ENCODE assay signal across 32 mouse cellular contexts in the genomic region with DNA sequence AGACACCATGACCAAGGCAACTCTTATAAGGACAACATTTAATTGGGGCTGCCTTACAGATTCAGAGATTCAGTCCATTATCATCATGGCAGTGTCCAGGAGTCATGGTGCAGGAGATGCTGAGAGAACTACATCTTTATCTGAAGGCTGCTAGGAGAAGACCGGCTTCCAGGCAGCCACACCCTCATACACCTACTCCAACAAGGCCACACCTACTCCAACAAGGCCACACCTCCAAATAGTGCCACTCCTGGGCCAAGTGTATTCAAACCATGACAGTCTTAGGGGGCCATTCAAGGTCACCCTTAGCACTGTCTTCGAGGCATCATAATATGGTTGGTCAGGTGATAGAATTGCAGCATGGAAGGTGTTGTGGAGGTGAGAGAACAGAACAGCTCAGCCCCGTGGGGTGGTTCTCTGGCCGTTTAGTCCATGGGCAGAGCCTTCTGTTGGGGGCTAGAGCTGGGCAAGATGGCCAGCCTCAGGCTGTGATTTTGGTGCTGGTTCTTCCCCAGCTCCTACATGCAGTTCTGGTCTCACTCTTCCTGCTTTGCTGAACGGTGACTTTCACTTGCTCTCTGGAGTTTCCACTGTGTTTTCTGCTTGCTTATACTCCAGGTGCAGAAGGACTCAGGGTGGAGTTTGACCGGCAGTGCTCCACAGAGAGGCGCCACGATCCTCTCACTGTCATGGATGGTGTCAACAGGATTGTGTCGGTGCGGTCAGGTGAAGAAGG. TPM values are rescaled to one million over a fixed set of nuclear protein-coding genes. Genes with fewer than 3 reads are reported as not detected.
DNase-seq lines count a peak whose midpoint lies in the region; ATAC-seq and TF ChIP-seq lines count a peak whose summit lies in the region.
"Had no signal": no experiment of that assay in that cellular context is flagged by ENCODE, and none has a peak within 500 bp of the region (broad histone marks: within the 10 kb centered on the region; RNA-seq: fewer than 3 reads in every experiment).

No protein-coding gene starts in this region.

- 93% methylated on average over 10 of the region's 10 CpGs for WGBS in limb, embryonic 13.5 days
- WGBS in limb, embryonic 10.5 days, result 97% methylated on average over 10 of the region's 10 CpGs
- WGBS in liver, embryonic 14.5 days (ENCODE audit: insufficient replicate concordance), result 83% methylated on average over 10 of the region's 10 CpGs
- WGBS in liver, embryonic 11.5 days, result 91% methylated on average over 10 of the region's 10 CpGs

- in situ Hi-C loops in CH12.LX (cut with MboI; ENCODE audit: low pct_ligation_motif_present, low pct_unique_long_range_greater_than_20kb, low sequenced_read_pairs), result no loop called here

- H3K4me1 ChIP-seq in limb, embryonic 13.5 days, result no peaks in the 10 kb centered on the region
- H3K4me1 ChIP-seq in limb, embryonic 10.5 days, result no peaks in the 10 kb centered on the region
- no peaks in the 10 kb centered on the region for H3K4me1 ChIP-seq in liver, embryonic 14.5 days (replicated peaks; ENCODE audit: control insufficient read depth in 2 of 2, insufficient read depth in 2 of 2, low read length in 1 of 2)
- H3K4me1 ChIP-seq in liver, embryonic 11.5 days (replicated peaks; ENCODE audit: control insufficient read depth, insufficient read depth, low read length), result no peaks in the 10 kb centered on the region
- peaks cover 18 to 56% of the 10 kb centered on the region in 2 experiments for H3K4me1 ChIP-seq in CH12.LX (ENCODE audit: control insufficient read depth in 1 of 2, insufficient read depth in 2 of 2)
- H3K4me1 ChIP-seq: embryonic facial prominence, embryonic 12.5 days; embryonic facial prominence, embryonic 15.5 days; forebrain, embryonic 12.5 days; heart, embryonic 12.5 days; heart, embryonic 15.5 days; hindbrain, embryonic 13.5 days had no signal

- TF ChIP-seq POLR2A in CH12.LX (IDR thresholded peaks at IDR 0.05; ENCODE audit: low read depth, low read length), result no peak

- TF ChIP-seq EP300 in liver, embryonic 14.5 days (IDR thresholded peaks at IDR 0.05; ENCODE audit: low read depth), result no peak
- TF ChIP-seq EP300 in CH12.LX (IDR thresholded peaks at IDR 0.05; ENCODE audit: low read length), result peak; percentile 59

- H3K27ac ChIP-seq in limb, embryonic 13.5 days, result no peak overlapping the region
- H3K27ac ChIP-seq in limb, embryonic 10.5 days, result no peak overlapping the region
- H3K27ac ChIP-seq in liver, embryonic 14.5 days, result no peak overlapping the region
- no peak overlapping the region for H3K27ac ChIP-seq in liver, embryonic 11.5 days (ENCODE audit: low read depth, low read length)
- H3K27ac ChIP-seq in CH12.LX (ENCODE audit: insufficient read depth, low read depth), result no peak overlapping the region
- H3K27ac ChIP-seq: embryonic facial prominence, embryonic 12.5 days; embryonic facial prominence, embryonic 15.5 days; forebrain, embryonic 12.5 days; heart, embryonic 15.5 days; hindbrain, embryonic 10.5 days; hindbrain, embryonic 13.5 days had no signal

- no peak overlapping the region for H3K4me2 ChIP-seq in limb, embryonic 13.5 days (replicated peaks)
- H3K4me2 ChIP-seq in liver, embryonic 14.5 days (ENCODE audit: low read depth), result no peak overlapping the region
- H3K4me2 ChIP-seq in liver, embryonic 11.5 days, result no peak overlapping the region
- no peak overlapping the region for H3K4me2 ChIP-seq in CH12.LX (ENCODE audit: insufficient read depth, low read depth, poor library complexity, severe bottlenecking)
- H3K4me2 ChIP-seq: embryonic facial prominence, embryonic 12.5 days; embryonic facial prominence, embryonic 15.5 days; forebrain, embryonic 12.5 days; heart, embryonic 12.5 days; heart, embryonic 15.5 days; hindbrain, embryonic 13.5 days had no signal

- no peaks in the 10 kb centered on the region for H3K79me2 ChIP-seq in CH12.LX (replicated peaks; ENCODE audit: control insufficient read depth, extremely low read depth, insufficient read depth, poor library complexity, severe bottlenecking)

- H3K9me3 ChIP-seq in limb, embryonic 13.5 days, result no peaks in the 10 kb centered on the region
- H3K9me3 ChIP-seq in limb, embryonic 10.5 days (replicated peaks), result no peaks in the 10 kb centered on the region
- H3K9me3 ChIP-seq in liver, embryonic 14.5 days (ENCODE audit: control insufficient read depth, low read length), result no peaks in the 10 kb centered on the region
- no peaks in the 10 kb centered on the region for H3K9me3 ChIP-seq in liver, embryonic 11.5 days (ENCODE audit: control insufficient read depth, low read length)
- no peaks in the 10 kb centered on the region for H3K9me3 ChIP-seq in CH12.LX (replicated peaks; ENCODE audit: low read length)
- H3K9me3 ChIP-seq: embryonic facial prominence, embryonic 12.5 days; embryonic facial prominence, embryonic 15.5 days; forebrain, embryonic 12.5 days; heart, embryonic 12.5 days; heart, embryonic 15.5 days; hindbrain, embryonic 10.5 days; hindbrain, embryonic 13.5 days had no signal

- H3K9ac ChIP-seq in limb, embryonic 13.5 days, result no peak overlapping the region
- H3K9ac ChIP-seq in liver, embryonic 14.5 days (replicated peaks), result no peak overlapping the region
- H3K9ac ChIP-seq in liver, embryonic 11.5 days (ENCODE audit: low read depth, low read length), result no peak overlapping the region
- H3K9ac ChIP-seq in CH12.LX (ENCODE audit: insufficient read depth, low read depth), result no peak overlapping the region
- H3K9ac ChIP-seq: embryonic facial prominence, embryonic 12.5 days; embryonic facial prominence, embryonic 15.5 days; forebrain, embryonic 12.5 days; heart, embryonic 12.5 days; heart, embryonic 15.5 days; hindbrain, embryonic 13.5 days had no signal

- peaks cover 87% of the 10 kb centered on the region for H3K36me3 ChIP-seq in limb, embryonic 13.5 days
- peaks cover 84% of the 10 kb centered on the region for H3K36me3 ChIP-seq in limb, embryonic 10.5 days
- peaks cover 40% of the 10 kb centered on the region for H3K36me3 ChIP-seq in liver, embryonic 14.5 days (replicated peaks; ENCODE audit: control insufficient read depth, insufficient read depth, low read depth)
- H3K36me3 ChIP-seq in liver, embryonic 11.5 days (ENCODE audit: control insufficient read depth, insufficient read depth, low read length), result peaks cover 13% of the 10 kb centered on the region
- H3K36me3 ChIP-seq in CH12.LX (replicated peaks in 1 of 2; ENCODE audit: control insufficient read depth in 1 of 2, insufficient read depth in 1 of 2, low read length in 1 of 2), result peaks cover 35 to 64% of the 10 kb centered on the region in 2 experiments

- dilution Hi-C loops in CH12.LX (cut with MboI; ENCODE audit: extremely low pct_ligation_motif_present, extremely low pct_unique_long_range_greater_than_20kb, low sequenced_read_pairs), result no loop called here

- H3K4me3 ChIP-seq in limb, embryonic 13.5 days, result no peak overlapping the region
- no peak overlapping the region for H3K4me3 ChIP-seq in limb, embryonic 10.5 days
- no peak overlapping the region for H3K4me3 ChIP-seq in liver, embryonic 14.5 days (ENCODE audit: insufficient read depth in 1 of 2, low read depth in 2 of 2, low read length in 2 of 2)
- no peak overlapping the region for H3K4me3 ChIP-seq in liver, embryonic 11.5 days (ENCODE audit: low read depth, low read length)
- H3K4me3 ChIP-seq in CH12.LX (replicated peaks in 1 of 3; ENCODE audit: low read depth in 2 of 3, low read length in 2 of 3, poor library complexity in 1 of 3), result no peak overlapping the region
- H3K4me3 ChIP-seq: embryonic facial prominence, embryonic 12.5 days; embryonic facial prominence, embryonic 15.5 days; forebrain, embryonic 12.5 days; heart, embryonic 12.5 days; heart, embryonic 15.5 days; hindbrain, embryonic 10.5 days; hindbrain, embryonic 13.5 days had no signal

- no peak for TF ChIP-seq RAD21 in CH12.LX (IDR thresholded peaks at IDR 0.05; ENCODE audit: low read depth, low read length)

- 0 out of 2 replicates have a peak, but pooled peaks have one; percentile 32 for ATAC-seq in limb, embryonic 13.5 days (ENCODE audit: low FRiP score, low read depth)
- 0 out of 2 replicates have a peak, but pooled peaks have one; percentile 23 for ATAC-seq in liver, embryonic 14.5 days (ENCODE audit: insufficient read depth)
- no peak for ATAC-seq in liver, embryonic 11.5 days (replicated peaks; ENCODE audit: low FRiP score)
- ATAC-seq: CD4-positive, CD25-positive, alpha-beta regulatory T cell, adult 4 months; forebrain, embryonic 16.5 days; hindbrain, embryonic 16.5 days had no signal

- no peaks in the 10 kb centered on the region for H3K27me3 ChIP-seq in limb, embryonic 13.5 days
- H3K27me3 ChIP-seq in limb, embryonic 10.5 days (ENCODE audit: low read depth, poor library complexity, severe bottlenecking), result no peaks in the 10 kb centered on the region
- no peaks in the 10 kb centered on the region for H3K27me3 ChIP-seq in liver, embryonic 14.5 days (ENCODE audit: control insufficient read depth, insufficient read depth, low read length)
- no peaks in the 10 kb centered on the region for H3K27me3 ChIP-seq in liver, embryonic 11.5 days (replicated peaks; ENCODE audit: control insufficient read depth, insufficient read depth, low read length)
- no peaks in the 10 kb centered on the region for H3K27me3 ChIP-seq in CH12.LX (replicated peaks)
- H3K27me3 ChIP-seq: embryonic facial prominence, embryonic 12.5 days; embryonic facial prominence, embryonic 15.5 days; forebrain, embryonic 12.5 days; heart, embryonic 12.5 days; heart, embryonic 15.5 days; hindbrain, embryonic 13.5 days had no signal

- no peak for TF ChIP-seq CTCF in liver, embryonic 14.5 days (IDR thresholded peaks at IDR 0.05; ENCODE audit: low read depth)
- TF ChIP-seq CTCF in CH12.LX (conservative IDR thresholded peaks at IDR 0.05 in 1 of 2, IDR thresholded peaks at IDR 0.05 in 1 of 2; ENCODE audit: low read depth in 2 of 2, low read length in 2 of 2), result no peak

- DNase-seq in limb, embryonic 10.5 days (ENCODE audit: low spot score), result no peak
- no peak for DNase-seq in liver, embryonic 14.5 days (ENCODE audit: low read depth in 3 of 3, low spot score in 3 of 3)
- DNase-seq in liver, embryonic 11.5 days (ENCODE audit: low spot score), result no peak
- peak; percentile 35 for DNase-seq in CH12.LX (ENCODE audit: extremely low read depth)
- peak; percentile 1 for DNase-seq in c-Kit-positive CD71-positive TER-119-negative erythroid progenitor cells, embryonic 14.5 days (ENCODE audit: low read depth)
- no peak for DNase-seq in urinary bladder, postnatal 10 days (ENCODE audit: low spot score)
- DNase-seq in cerebellum, adult 9-10 months, result no peak
- DNase-seq: adrenal gland, postnatal 10 days; adrenal gland, postnatal 36 days; cerebellum, adult 18-20 months; cerebellum, adult 9-11 months; cerebellum, postnatal 25 days; gastrocnemius, postnatal 10 days; gastrocnemius, postnatal 36 days; heart, postnatal 10 days; heart, postnatal 36 days had no signal

RNA-seq across cellular contexts. Expression of gene Oca2, which starts 37.9 kb away (rescaled TPM):
- 0.06 TPM in 1 of 2 replicates, not detected in the other for polyA plus RNA-seq in limb, embryonic 13.5 days (2015; fragmentation: Nextera tagmentation; extraction: Ambion mirVana)
- polyA plus RNA-seq in limb, embryonic 10.5 days (2016; fragmentation: Nextera tagmentation; extraction: Ambion mirVana), result not detected in 2 replicates
- polyA plus RNA-seq in liver, embryonic 14.5 days (2012; rRNA removed), result not detected in 2 replicates
- polyA plus RNA-seq in liver, embryonic 14.5 days (2014; fragmentation: Nextera tagmentation; extraction: Ambion mirVana), result not detected in 2 replicates
- polyA plus RNA-seq in liver, embryonic 11.5 days (2014; fragmentation: Nextera tagmentation; extraction: Ambion mirVana), result 0.08 TPM in 1 of 2 replicates, not detected in the other
- total RNA-seq in CH12.LX (2012; rRNA removed), result 0.17 and 0.38 TPM in 2 replicates
- not detected in 2 replicates for total RNA-seq in CH12.LX (2014; rRNA removed)
- not detected in 2 replicates for polyA plus RNA-seq in CH12.LX (2012; ENCODE audit: insufficient read length, low read depth)
- total RNA-seq: common myeloid progenitor, adult 5-6 weeks; ES-E14; gastrocnemius, adult 18-20 months; gastrocnemius, postnatal 10 days; gastrocnemius, postnatal 36 days; granulocyte monocyte progenitor cell, adult 5-6 weeks; heart, postnatal 36 days had no signal
- polyA plus RNA-seq: C2C12; CD4-positive, CD25-positive, alpha-beta regulatory T cell, adult 4 months; heart, embryonic 12.5 days; heart, embryonic 15.5 days had no signal

Comparison
In these comparisons a context has a peak if more than half of its experiments do, and no peak if none do; other contexts are left out.
1. DNase-seq: peak in CH12.LX (single experiment) and c-Kit-positive CD71-positive TER-119-negative erythroid progenitor cells, embryonic 14.5 days (single experiment); none in limb, embryonic 10.5 days (single experiment), liver, embryonic 14.5 days (0 of 3), liver, embryonic 11.5 days (single experiment), urinary bladder, postnatal 10 days (single experiment) and cerebellum, adult 9-10 months (single experiment).